Mouse (Mus musculus): Measurements from ENCODE around the gene Tmem72.

- TF ChIP-seq POLR2A (IDR thresholded peaks at IDR 0.05; ENCODE audit: control insufficient read depth, low read depth, low read length) (no peak), CTCF (IDR thresholded peaks at IDR 0.05; ENCODE audit: control insufficient read depth, insufficient read depth, insufficient replicate concordance, low read depth, low read length) (no peak)
Observed at GRCm38 (mm10) chr6:116670144-116670543, 46.6 kb downstream of the Tmem72 start.
